Mouse (Mus musculus) subcutaneous adipose tissue, adult 2 months (tissue): ENCODE data around the gene Gm9008. TPM values are rescaled to one million over a fixed set of nuclear protein-coding genes. Genes with fewer than 3 reads are reported as not detected.

Experiments used
- polyA plus RNA-seq: library from polyadenylated mRNA; depleted of rRNA; stranded (reverse); fragments of >200 nt; gene quantifications from 2 replicates; pipeline ENCODE4 v1.2.3, GENCODE M21; 2012; ENCODE audit warnings: low replicate concordance; rRNA removed

The Gm9008 gene
- 0.14 and 0.16 TPM in 2 replicates for polyA plus RNA-seq

DNA sequence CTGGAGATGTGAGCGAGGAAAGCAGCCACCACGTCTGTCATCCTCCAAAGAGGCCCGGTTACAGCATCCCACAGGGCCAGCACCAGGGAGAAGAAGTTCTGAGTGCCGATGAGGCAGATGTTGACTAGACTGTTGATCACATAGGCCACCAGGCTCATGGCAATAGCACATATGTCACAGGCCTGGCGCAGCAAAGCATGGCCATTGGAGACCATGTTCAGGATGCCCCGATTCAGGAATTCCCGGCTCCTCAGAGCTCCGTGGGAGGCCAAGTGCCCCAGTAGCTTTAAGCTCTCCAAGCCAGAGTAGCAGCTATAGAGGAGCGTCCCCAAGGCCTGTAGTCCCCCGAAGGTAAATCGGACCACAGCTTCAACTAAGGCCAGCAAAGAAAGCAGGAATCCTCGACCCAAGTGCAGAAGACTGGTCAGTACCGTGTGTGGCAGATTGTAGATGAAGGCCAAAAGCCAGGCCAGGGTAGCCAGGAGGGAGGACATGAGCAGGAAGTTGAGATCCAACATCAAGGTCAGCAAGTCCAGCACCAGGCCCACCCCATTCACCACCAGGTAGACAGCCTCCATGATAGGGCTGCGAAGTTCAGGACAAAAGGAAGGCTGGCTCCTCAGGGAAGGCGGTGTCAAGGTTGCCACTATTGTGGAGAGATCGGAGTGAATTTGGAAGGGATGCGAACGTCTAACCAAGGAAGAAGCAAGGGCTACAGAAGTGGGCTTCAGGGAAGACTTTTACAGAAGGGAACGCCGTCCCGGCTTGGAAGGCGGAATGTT lies at the start of gene Gm9008:
Gene Gm9008 (minus strand): TSS at position 731 of the 782 bp plus-strand sequence.

